Mouse (Mus musculus) embryo, embryonic 11.5 days (tissue): Measurements from ENCODE around the gene Hist2h3b.

Source experiments
- DNase-seq: peaks from one replicate; pipeline ENCODE4 v3.0.0-alpha.2; 2012; ENCODE audit warnings: low read depth, low spot score

Hist2h3b gene

GRCm38 (mm10) chr3:96293787-96294186, 25.3 kb downstream of the Hist2h3b start, which contains the start of gene Fcgr1:
Fcgr1 (minus strand) TSS chr3:96293969.
- no peak for DNase-seq

DNA sequence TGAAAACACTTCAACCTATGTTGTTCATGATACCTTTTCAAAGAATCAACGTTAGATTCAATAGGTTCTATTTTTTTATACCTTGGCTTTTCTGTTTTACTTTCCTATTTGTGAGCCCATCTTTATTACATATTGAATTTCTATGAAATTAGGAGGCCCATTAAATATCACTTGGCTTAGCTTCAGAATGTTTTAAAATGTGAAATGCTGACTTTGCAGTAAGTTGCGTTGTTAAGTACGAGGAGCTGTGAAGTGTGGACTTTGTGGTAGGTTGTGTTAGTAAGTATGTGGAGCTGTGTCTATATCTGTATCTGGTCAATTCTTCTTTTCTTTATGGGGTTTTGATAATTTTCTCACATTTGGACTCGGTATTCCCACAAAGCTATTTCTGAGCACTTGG, 29.9 kb downstream of the Hist2h3b start:
- no peak for DNase-seq

GRCm38 (mm10) chr3:96299562-96299961, 31.1 kb downstream of the Hist2h3b start:
- no peak for DNase-seq

GRCm38 (mm10) chr3:96300706-96301529, 32.5 kb downstream of the Hist2h3b start:
- no peak for DNase-seq

GRCm38 (mm10) chr3:96302076-96302475, 33.6 kb downstream of the Hist2h3b start:
- no peak for DNase-seq

DNA sequence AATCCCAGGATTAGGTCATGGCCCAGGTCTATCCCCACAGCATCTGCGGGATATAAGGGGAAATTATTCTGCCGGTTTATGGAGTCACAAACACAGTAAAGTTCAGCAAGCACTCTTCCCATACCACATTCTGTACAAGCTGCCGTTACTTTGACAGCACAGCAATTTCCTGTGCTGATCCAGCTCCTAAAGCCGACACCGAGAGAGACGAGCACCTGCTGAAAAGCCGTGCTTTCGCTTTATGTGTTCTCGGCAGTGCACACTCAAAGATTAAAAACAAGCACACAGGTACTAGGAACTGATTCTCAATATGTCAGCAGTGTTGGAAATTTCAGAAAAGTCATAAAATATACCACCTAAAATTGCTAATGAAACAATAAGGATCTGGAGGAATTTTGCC, 38.1 kb downstream of the Hist2h3b start:
- DNase-seq = no peak

DNA sequence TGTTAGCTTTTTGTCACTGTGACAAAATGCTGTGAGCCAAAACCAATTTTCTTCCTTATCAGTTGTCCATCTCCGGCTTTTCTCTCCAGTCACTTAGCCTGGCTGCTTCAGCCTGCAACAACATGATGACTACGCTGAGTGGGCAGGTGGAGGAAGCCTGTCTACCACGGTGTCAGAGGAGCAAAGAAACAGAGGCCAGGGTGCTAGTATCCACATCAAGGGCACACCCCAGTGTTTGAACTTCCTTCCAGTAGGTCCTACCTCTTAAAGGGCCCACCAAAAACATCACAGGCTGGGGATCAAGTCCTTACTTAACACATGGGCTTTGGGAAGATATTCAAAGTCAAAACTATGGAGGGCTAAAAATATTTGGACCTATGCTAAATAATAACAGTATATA, 41.0 kb downstream of the Hist2h3b start:
- DNase-seq = no peak

GRCm38 (mm10) chr3:96312341-96313098, 44.1 kb downstream of the Hist2h3b start:
- DNase-seq = no peak
